Mouse (Mus musculus) lung, postnatal 0 days (tissue): ENCODE results near the gene Gpr35.

Experiments
- CTCF ChIP-seq: IDR thresholded peaks from 2 replicates; pipeline ENCODE4 v1.5.1; 2016; ENCODE audit warnings: antibody characterized with exemption, mild to moderate bottlenecking
- EP300 ChIP-seq: IDR thresholded peaks from 2 replicates; pipeline ENCODE4 v1.6.1; 2016; ENCODE audit warnings: antibody characterized with exemption, mild to moderate bottlenecking, control low read depth

- no peak for TF ChIP-seq CTCF
- no peak for TF ChIP-seq EP300
Measured at GRCm38 (mm10) chr1:93030060-93030459, 79.4 kb downstream of the Gpr35 start.
